Comparison of ENCODE assay signal across 8 mouse cellular contexts in the genomic region with DNA sequence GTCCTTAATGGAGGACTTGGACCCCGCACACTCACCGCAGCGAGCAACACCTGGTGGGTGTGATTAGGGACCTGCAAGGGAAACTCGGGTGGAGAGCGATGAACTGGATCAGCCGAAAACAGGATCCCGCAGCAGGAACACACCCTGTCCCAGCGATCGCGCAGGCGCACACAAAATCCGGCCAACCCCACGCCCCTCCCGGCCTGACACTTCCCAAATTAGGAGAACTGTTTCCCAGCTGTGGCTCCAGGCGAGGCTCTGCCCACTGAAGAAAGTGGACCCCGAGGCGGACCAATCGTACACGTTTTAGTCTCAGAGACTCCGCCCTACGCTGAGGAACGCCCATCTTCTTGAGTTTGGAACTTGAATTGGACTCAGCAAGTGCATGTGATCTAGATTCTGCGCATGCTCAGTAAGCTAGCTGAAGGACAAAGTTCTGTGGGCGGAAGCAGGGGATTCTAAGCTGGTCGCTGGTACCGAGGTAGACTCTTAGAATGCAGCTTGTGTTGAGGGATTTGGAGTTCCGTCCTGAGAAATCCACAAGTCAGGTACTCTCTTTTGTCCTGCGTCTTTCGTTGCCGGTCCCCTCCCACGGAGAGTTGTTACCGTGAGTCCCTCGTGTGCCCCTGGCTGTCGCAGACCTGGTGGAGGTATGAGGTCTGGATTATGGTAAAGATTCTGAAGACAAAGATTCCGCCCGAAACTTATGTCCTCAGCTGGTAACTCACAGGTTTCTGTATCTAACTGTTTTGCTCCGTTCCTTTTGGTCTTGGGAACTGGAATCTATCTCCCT. TPM values are rescaled to one million over a fixed set of nuclear protein-coding genes. Genes with fewer than 3 reads are reported as not detected.
DNase-seq lines count a peak whose midpoint lies in the region; ATAC-seq lines count a peak whose summit lies in the region.

A gene (minus strand): TSS at position 251 of the 793 bp plus-strand sequence.

- peak within 1 kb of the TSS; percentile 79 for H3K27ac ChIP-seq in lung, embryonic 16.5 days (ENCODE audit: low read length)

- H3K4me1 ChIP-seq in lung, embryonic 16.5 days (replicated peaks; ENCODE audit: control insufficient read depth, insufficient read depth, low read length) = peaks cover 3% of the 10 kb centered on the region

- DNase-seq in MEL-GATA-1-ER (ENCODE audit: extremely low read depth, low read depth) = peak; percentile 99
- DNase-seq in cerebellum, adult 8-10 months = peak; percentile 90
- DNase-seq in forelimb bud, embryonic 11.5 days (ENCODE audit: low read depth, low spot score) = peak; percentile 99
- peak; percentile 97 for DNase-seq in layer of hippocampus, adult 9-10 months (ENCODE audit: low spot score)
- DNase-seq in ovary, postnatal 10 days (ENCODE audit: low spot score) = peak; percentile 86
- DNase-seq in thymus, postnatal 10 days (ENCODE audit: low spot score in 2 of 2) = peak; percentile 88 to 91

- no peaks in the 10 kb centered on the region for H3K36me3 ChIP-seq in lung, embryonic 16.5 days (ENCODE audit: control insufficient read depth, insufficient read depth, low read length)

- peak within 1 kb of the TSS; percentile 75 for H3K4me3 ChIP-seq in lung, embryonic 16.5 days (ENCODE audit: low read length)

- peak within 1 kb of the TSS; percentile 87 for H3K4me2 ChIP-seq in lung, embryonic 16.5 days (ENCODE audit: low read depth, low read length)

- no peaks in the 10 kb centered on the region for H3K27me3 ChIP-seq in lung, embryonic 16.5 days (ENCODE audit: control insufficient read depth, insufficient read depth, low read depth, low read length)

- under 1% methylated on average over 37 of the region's 37 CpGs for WGBS in lung, embryonic 16.5 days

- peak; percentile 98 for ATAC-seq in hematopoietic stem cell, adult 5-6 weeks (replicated peaks in 1 of 2; ENCODE audit: insufficient read depth in 1 of 2, low FRiP score in 2 of 2, low TSS enrichment in 1 of 2, low read depth in 1 of 2, poor library complexity in 2 of 2, severe bottlenecking in 2 of 2)
- ATAC-seq in lung, embryonic 16.5 days (ENCODE audit: low read depth) = peak; percentile 100

- H3K9ac ChIP-seq in lung, embryonic 16.5 days (ENCODE audit: low read length) = peak within 1 kb of the TSS; percentile 88

- no peaks in the 10 kb centered on the region for H3K9me3 ChIP-seq in lung, embryonic 16.5 days (ENCODE audit: control insufficient read depth, low read length)

RNA-seq across cellular contexts. Expression of the gene that starts here (rescaled TPM):
- total RNA-seq in hematopoietic stem cell, adult 5-6 weeks (2017) = 133 and 140 TPM in 2 replicates
- 177 and 187 TPM in 2 replicates for polyA plus RNA-seq in lung, embryonic 16.5 days (2015; fragmentation: Nextera tagmentation; extraction: Ambion mirVana)

Comparison
In these comparisons a context has a peak if more than half of its experiments do, and no peak if none do; other contexts are left out.
1. Peak in every context shown above with its lines: DNase-seq, ATAC-seq, H3K4me3 ChIP-seq and H3K27ac ChIP-seq.